9 mouse cellular contexts compared by ENCODE assay signal in the genomic region with DNA sequence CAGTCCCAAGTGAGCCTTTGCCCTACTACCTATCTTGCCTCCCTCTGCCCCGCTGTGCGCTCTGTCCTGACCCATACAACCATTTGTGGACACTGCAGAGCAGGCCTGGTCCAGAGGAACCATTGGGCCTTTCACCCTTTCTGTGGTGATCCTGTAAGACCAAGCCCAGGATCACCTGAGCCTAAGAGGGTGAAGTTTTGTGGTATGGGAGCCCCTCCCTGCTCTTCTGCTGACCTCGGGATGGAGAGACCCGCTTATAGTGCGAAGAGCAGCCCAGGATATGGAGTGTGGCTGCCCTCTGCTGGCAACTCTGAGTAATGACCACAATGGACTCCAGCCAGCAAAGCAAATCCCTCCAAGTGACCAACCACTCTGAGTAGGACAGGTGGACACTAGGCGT. TPM values are rescaled to one million over a fixed set of nuclear protein-coding genes. Genes with fewer than 3 reads are reported as not detected.
A peak's percentile ranks its signal among the peaks of the same experiment; 100 is the strongest.
DNase-seq lines count a peak whose midpoint lies in the region; ATAC-seq and TF ChIP-seq lines count a peak whose summit lies in the region.
"Had no signal": no experiment of that assay in that cellular context is flagged by ENCODE, and none has a peak within 500 bp of the region (broad histone marks: within the 10 kb centered on the region; RNA-seq: fewer than 3 reads in every experiment).

No protein-coding gene starts in this region.

- TF ChIP-seq EP300 in ES-Bruce4 (IDR thresholded peaks at IDR 0.05; ENCODE audit: insufficient read depth, low read depth, low read length) = no peak
- no peak for TF ChIP-seq EP300 in liver, embryonic 14.5 days (IDR thresholded peaks at IDR 0.05; ENCODE audit: low read depth)

- ATAC-seq in heart, embryonic 11.5 days (replicated peaks; ENCODE audit: insufficient number of reproducible peaks, low FRiP score, low TSS enrichment) = 0 out of 2 replicates have a peak, but pooled peaks have one; percentile 16
- peak; percentile 61 for ATAC-seq in kidney, embryonic 14.5 days (ENCODE audit: low FRiP score, low TSS enrichment)
- ATAC-seq in liver, embryonic 14.5 days (ENCODE audit: insufficient read depth) = no peak
- ATAC-seq in neural tube, embryonic 11.5 days (ENCODE audit: insufficient read depth, low FRiP score, low TSS enrichment) = peak; percentile 53
- ATAC-seq in inflammation-experienced regulatory T-cells, adult 6 months = no peak

- H3K36me3 ChIP-seq in ES-Bruce4 (ENCODE audit: control insufficient read depth, insufficient read depth, low read length, poor library complexity, severe bottlenecking) = no peaks in the 10 kb centered on the region
- no peaks in the 10 kb centered on the region for H3K36me3 ChIP-seq in heart, embryonic 11.5 days (ENCODE audit: control insufficient read depth, insufficient read depth, low read length)
- H3K36me3 ChIP-seq in kidney, embryonic 14.5 days (ENCODE audit: control insufficient read depth, insufficient read depth, low read length) = no peaks in the 10 kb centered on the region
- no peaks in the 10 kb centered on the region for H3K36me3 ChIP-seq in liver, embryonic 14.5 days (replicated peaks; ENCODE audit: control insufficient read depth, insufficient read depth, low read depth)
- no peaks in the 10 kb centered on the region for H3K36me3 ChIP-seq in neural tube, embryonic 11.5 days (ENCODE audit: control insufficient read depth, insufficient read depth, low read length)
- H3K36me3 ChIP-seq: heart, embryonic 13.5 days had no signal

- no peaks in the 10 kb centered on the region for H3K27me3 ChIP-seq in ES-Bruce4 (ENCODE audit: control insufficient read depth, insufficient read depth, low read length, poor library complexity, severe bottlenecking)
- peaks cover 12% of the 10 kb centered on the region for H3K27me3 ChIP-seq in heart, embryonic 11.5 days (ENCODE audit: control insufficient read depth, insufficient read depth, low read length)
- no peaks in the 10 kb centered on the region for H3K27me3 ChIP-seq in kidney, embryonic 14.5 days (ENCODE audit: control insufficient read depth, insufficient read depth, low read length)
- H3K27me3 ChIP-seq in liver, embryonic 14.5 days (ENCODE audit: control insufficient read depth, insufficient read depth, low read length) = no peaks in the 10 kb centered on the region
- no peaks in the 10 kb centered on the region for H3K27me3 ChIP-seq in neural tube, embryonic 11.5 days (ENCODE audit: control insufficient read depth, insufficient read depth, low read length)

- peak; percentile 94 for TF ChIP-seq CTCF in ES-Bruce4 (IDR thresholded peaks at IDR 0.05; ENCODE audit: low read depth, low read length)
- TF ChIP-seq CTCF in liver, embryonic 14.5 days (IDR thresholded peaks at IDR 0.05; ENCODE audit: low read depth) = peak; percentile 91

- H3K4me1 ChIP-seq in ES-Bruce4 (ENCODE audit: control insufficient read depth, insufficient read depth, low read length) = peaks cover 6% of the 10 kb centered on the region
- peaks cover 6% of the 10 kb centered on the region; the same call in 1 of the 2 replicates for H3K4me1 ChIP-seq in heart, embryonic 11.5 days (ENCODE audit: control insufficient read depth, insufficient read depth, low read length)
- H3K4me1 ChIP-seq in kidney, embryonic 14.5 days (ENCODE audit: control insufficient read depth, insufficient read depth, low read length) = no peaks in the 10 kb centered on the region
- no peaks in the 10 kb centered on the region for H3K4me1 ChIP-seq in liver, embryonic 14.5 days (replicated peaks; ENCODE audit: control insufficient read depth in 2 of 2, insufficient read depth in 2 of 2, low read length in 1 of 2)
- 0 out of 2 replicates have a peak, but pooled peaks cover 6% of the 10 kb centered on the region for H3K4me1 ChIP-seq in neural tube, embryonic 11.5 days (ENCODE audit: control insufficient read depth, insufficient read depth, low read length)

- DNase-seq in adipocyte (ENCODE audit: low spot score) = peak; percentile 42
- DNase-seq in embryo, embryonic 11 days = peak; percentile 78
- DNase-seq in liver, embryonic 14.5 days (ENCODE audit: low read depth in 3 of 3, low spot score in 3 of 3) = peak in 1 of 3 experiments; percentile 5
- peak; percentile 80 for DNase-seq in neural tube, embryonic 11.5 days (ENCODE audit: low spot score)

- H3K4me2 ChIP-seq in heart, embryonic 11.5 days = no peak overlapping the region
- H3K4me2 ChIP-seq in kidney, embryonic 14.5 days (replicated peaks; ENCODE audit: low read depth, low read length) = no peak overlapping the region
- H3K4me2 ChIP-seq in liver, embryonic 14.5 days (ENCODE audit: low read depth) = no peak overlapping the region
- H3K4me2 ChIP-seq in neural tube, embryonic 11.5 days (ENCODE audit: low read depth) = no peak overlapping the region
- H3K4me2 ChIP-seq: heart, embryonic 13.5 days had no signal

- WGBS in heart, embryonic 11.5 days (ENCODE audit: insufficient replicate concordance) = 29% methylated on average over 6 of the region's 6 CpGs
- WGBS in kidney, embryonic 14.5 days = 31% methylated on average over 6 of the region's 6 CpGs
- 29% methylated on average over 6 of the region's 6 CpGs for WGBS in liver, embryonic 14.5 days (ENCODE audit: insufficient replicate concordance)
- WGBS in neural tube, embryonic 11.5 days = 33% methylated on average over 6 of the region's 6 CpGs

- no peak for TF ChIP-seq POLR2A in ES-Bruce4 (IDR thresholded peaks at IDR 0.05; ENCODE audit: insufficient read depth, low read length)

- H3K9ac ChIP-seq in ES-Bruce4 (ENCODE audit: low read depth, poor library complexity, severe bottlenecking) = no peak overlapping the region
- H3K9ac ChIP-seq in heart, embryonic 11.5 days (ENCODE audit: low read depth, low read length) = no peak overlapping the region
- no peak overlapping the region for H3K9ac ChIP-seq in kidney, embryonic 14.5 days (ENCODE audit: low read depth, low read length)
- H3K9ac ChIP-seq in liver, embryonic 14.5 days (replicated peaks) = no peak overlapping the region
- H3K9ac ChIP-seq in neural tube, embryonic 11.5 days (ENCODE audit: low read length) = no peak overlapping the region
- H3K9ac ChIP-seq: heart, embryonic 13.5 days had no signal

- no peak overlapping the region for H3K27ac ChIP-seq in ES-Bruce4 (ENCODE audit: insufficient read depth, low read length)
- no peak overlapping the region for H3K27ac ChIP-seq in heart, embryonic 11.5 days (ENCODE audit: low read depth, low read length)
- no peak overlapping the region for H3K27ac ChIP-seq in kidney, embryonic 14.5 days (ENCODE audit: low read depth, low read length)
- H3K27ac ChIP-seq in liver, embryonic 14.5 days = no peak overlapping the region
- no peak overlapping the region for H3K27ac ChIP-seq in neural tube, embryonic 11.5 days (ENCODE audit: low read depth, low read length)
- H3K27ac ChIP-seq: heart, embryonic 13.5 days had no signal

- H3K4me3 ChIP-seq in ES-Bruce4 (ENCODE audit: low read depth, low read length) = no peak overlapping the region
- no peak overlapping the region for H3K4me3 ChIP-seq in heart, embryonic 11.5 days (ENCODE audit: low read depth, low read length)
- H3K4me3 ChIP-seq in kidney, embryonic 14.5 days (ENCODE audit: low read length) = no peak overlapping the region
- no peak overlapping the region for H3K4me3 ChIP-seq in liver, embryonic 14.5 days (ENCODE audit: insufficient read depth in 1 of 2, low read depth in 2 of 2, low read length in 2 of 2)
- H3K4me3 ChIP-seq in neural tube, embryonic 11.5 days (ENCODE audit: low read depth, low read length) = no peak overlapping the region
- H3K4me3 ChIP-seq: heart, embryonic 13.5 days had no signal

- H3K9me3 ChIP-seq in ES-Bruce4 (replicated peaks; ENCODE audit: control insufficient read depth, insufficient read depth, low read length, poor library complexity, severe bottlenecking) = no peaks in the 10 kb centered on the region
- no peaks in the 10 kb centered on the region for H3K9me3 ChIP-seq in heart, embryonic 11.5 days (replicated peaks; ENCODE audit: control insufficient read depth, low read length)
- H3K9me3 ChIP-seq in kidney, embryonic 14.5 days (ENCODE audit: control insufficient read depth, low read length) = no peaks in the 10 kb centered on the region
- no peaks in the 10 kb centered on the region for H3K9me3 ChIP-seq in liver, embryonic 14.5 days (ENCODE audit: control insufficient read depth, low read length)
- H3K9me3 ChIP-seq in neural tube, embryonic 11.5 days (ENCODE audit: control insufficient read depth, low read length) = no peaks in the 10 kb centered on the region
- H3K9me3 ChIP-seq: heart, embryonic 13.5 days had no signal

RNA-seq across cellular contexts. Expression of gene Ttc34, which starts 11.6 kb away (rescaled TPM):
- polyA plus RNA-seq in ES-Bruce4 (2011; ENCODE audit: insufficient read depth, insufficient read length, low read depth, missing spikeins) = 0.21 TPM in 1 of 2 replicates, not detected in the other
- 0.35 and 0.52 TPM in 2 replicates for polyA plus RNA-seq in heart, embryonic 11.5 days (2014; fragmentation: Nextera tagmentation; extraction: Ambion mirVana)
- 0.24 and 0.31 TPM in 2 replicates for polyA plus RNA-seq in kidney, embryonic 14.5 days (2014; fragmentation: Nextera tagmentation; extraction: Ambion mirVana)
- not detected in 2 replicates for polyA plus RNA-seq in liver, embryonic 14.5 days (2012; rRNA removed)
- 0.08 TPM in 1 of 2 replicates, not detected in the other for polyA plus RNA-seq in liver, embryonic 14.5 days (2014; fragmentation: Nextera tagmentation; extraction: Ambion mirVana)
- polyA plus RNA-seq in neural tube, embryonic 11.5 days (2014; fragmentation: Nextera tagmentation; extraction: Ambion mirVana) = 0.38 and 0.39 TPM in 2 replicates
- not detected for polyA plus RNA-seq in inflammation-experienced regulatory T-cells, adult 6 months (2017; shearing (Covaris generic))

RNA-seq across cellular contexts. Expression of gene Mmel1, which starts 43.7 kb away (rescaled TPM):
- polyA plus RNA-seq in ES-Bruce4 (2011; ENCODE audit: insufficient read depth, insufficient read length, low read depth, missing spikeins) = 1.4 and 2.0 TPM in 2 replicates
- polyA plus RNA-seq in heart, embryonic 11.5 days (2014; fragmentation: Nextera tagmentation; extraction: Ambion mirVana) = 0.23 and 0.82 TPM in 2 replicates
- not detected in 2 replicates for polyA plus RNA-seq in kidney, embryonic 14.5 days (2014; fragmentation: Nextera tagmentation; extraction: Ambion mirVana)
- 2.1 and 2.4 TPM in 2 replicates for polyA plus RNA-seq in liver, embryonic 14.5 days (2012; rRNA removed)
- 2.7 and 2.9 TPM in 2 replicates for polyA plus RNA-seq in liver, embryonic 14.5 days (2014; fragmentation: Nextera tagmentation; extraction: Ambion mirVana)
- 0.50 and 0.72 TPM in 2 replicates for polyA plus RNA-seq in neural tube, embryonic 11.5 days (2014; fragmentation: Nextera tagmentation; extraction: Ambion mirVana)
- polyA plus RNA-seq in inflammation-experienced regulatory T-cells, adult 6 months (2017; shearing (Covaris generic)) = not detected

Comparison
In these comparisons a context has a peak if more than half of its experiments do, and no peak if none do; other contexts are left out.
1. ATAC-seq: peak in heart, embryonic 11.5 days (single experiment), kidney, embryonic 14.5 days (single experiment) and neural tube, embryonic 11.5 days (single experiment); none in liver, embryonic 14.5 days (single experiment) and inflammation-experienced regulatory T-cells, adult 6 months (single experiment).